Mouse (Mus musculus) MEL (cell line): ENCODE measurements at regions not wholly inside any gene's neighbourhood (a gene's known extent, or its start where the extent isn't known, plus 50 kb on each side); places are given as distances from the start of the nearest gene placed in this dataset.

Experiments used
- DNase-seq: peaks from one replicate; pipeline ENCODE4 v3.0.0; 2011; ENCODE audit warnings: low read depth, low spot score
- H3K27ac ChIP-seq: 2 replicates; pipeline ENCODE4 v1.5.1; 2012; ENCODE audit warnings: low read depth, mild to moderate bottlenecking, control low read depth, low read length, moderate library complexity; ENCODE audit not compliant: control insufficient read depth
- H3K27me3 ChIP-seq, 2 experiments: fragments of 150-350 bp in 1 of 2; sonication (generic) in 1 of 2; 2 replicates each; pipeline ENCODE4 v1.6.1; 2012; ENCODE audit warnings: low read length in 2 of 2, mild to moderate bottlenecking in 2 of 2, improper control_type of control experiment in 1 of 2, moderate library complexity in 1 of 2; ENCODE audit not compliant: insufficient read depth in 2 of 2, control insufficient read depth in 1 of 2
- H3K36me3 ChIP-seq, 2 experiments: 2 replicates each; pipeline ENCODE4 v1.6.1; 2012 to 2014; ENCODE audit warnings: low read length in 2 of 2, improper control_type of control experiment in 1 of 2, inconsistent platforms in 1 of 2, mild to moderate bottlenecking in 1 of 2; ENCODE audit not compliant: insufficient read depth in 2 of 2, control insufficient read depth in 1 of 2
- H3K4me1 ChIP-seq, 2 experiments: fragments of 150-350 bp in 1 of 2; sonication (generic) in 1 of 2; 2 replicates each; pipeline ENCODE4 v1.6.1; 2012; ENCODE audit warnings: low read length in 2 of 2, improper control_type of control experiment in 1 of 2, mild to moderate bottlenecking in 1 of 2; ENCODE audit not compliant: insufficient read depth in 2 of 2, control insufficient read depth in 1 of 2
- H3K4me3 ChIP-seq, 2 experiments: fragments of 150-350 bp in 1 of 2; sonication (generic) in 1 of 2; 2 replicates each; pipeline ENCODE4 v1.5.1; 2012; ENCODE audit warnings: low read depth in 2 of 2, low read length in 2 of 2, mild to moderate bottlenecking in 2 of 2, moderate library complexity in 2 of 2, control low read depth in 1 of 2, improper control_type of control experiment in 1 of 2; ENCODE audit not compliant: control insufficient read depth in 1 of 2, insufficient read depth in 1 of 2
- H3K79me2 ChIP-seq: 2 replicates; pipeline ENCODE4 v1.6.1; 2012; ENCODE audit warnings: mild to moderate bottlenecking, low read length, moderate library complexity; ENCODE audit not compliant: control insufficient read depth, poor library complexity, insufficient read depth
- H3K9ac ChIP-seq: 2 replicates; pipeline ENCODE4 v1.6.1; 2012; ENCODE audit warnings: low read depth, mild to moderate bottlenecking, control low read depth, low read length, moderate library complexity; ENCODE audit not compliant: control insufficient read depth, poor library complexity, severe bottlenecking
- H3K9me3 ChIP-seq: fragments of 150-350 bp; sonication (generic); replicated peaks from 2 replicates; pipeline ENCODE4 v1.6.1; 2012; ENCODE audit warnings: mild to moderate bottlenecking, low read length, improper control_type of control experiment, moderate library complexity; ENCODE audit not compliant: insufficient read depth
- CHD1 ChIP-seq: IDR thresholded peaks from 2 replicates; pipeline ENCODE4 v1.6.1; 2012; ENCODE audit warnings: low read depth, mild to moderate bottlenecking, inconsistent platforms, low read length, improper control_type of control experiment
- CHD2 ChIP-seq: IDR thresholded peaks from 2 replicates; pipeline ENCODE4 v1.6.1; 2011; ENCODE audit warnings: low read length, improper control_type of control experiment
- CTCF ChIP-seq, 3 experiments: IDR thresholded peaks in 2 of 3; conservative IDR thresholded peaks in 1 of 3; 2 replicates each; pipeline ENCODE4 v1.5.1; 2011 to 2012; ENCODE audit warnings: low read length in 3 of 3, low read depth in 2 of 3, mild to moderate bottlenecking in 2 of 3, improper control_type of control experiment in 1 of 3, inconsistent platforms in 1 of 3, mixed read lengths in 1 of 3, moderate library complexity in 1 of 3; ENCODE audit not compliant: control insufficient read depth in 1 of 3, insufficient read depth in 1 of 3, poor library complexity in 1 of 3, severe bottlenecking in 1 of 3
- E2F4 ChIP-seq: IDR thresholded peaks from 2 replicates; pipeline ENCODE4 v1.6.1; 2011; ENCODE audit warnings: low read depth, low read length, improper control_type of control experiment, borderline replicate concordance
- GABPA ChIP-seq: IDR thresholded peaks from 2 replicates; pipeline ENCODE4 v1.6.1; 2012; ENCODE audit warnings: low read depth, mild to moderate bottlenecking, inconsistent platforms, low read length, improper control_type of control experiment, moderate library complexity
- HCFC1 ChIP-seq: IDR thresholded peaks from 2 replicates; pipeline ENCODE4 v1.6.1; 2012; ENCODE audit warnings: low read depth, mild to moderate bottlenecking, inconsistent platforms, low read length, improper control_type of control experiment, moderate library complexity
- KAT2A ChIP-seq: conservative IDR thresholded peaks from 2 replicates; pipeline ENCODE4 v1.6.1; 2012; ENCODE audit warnings: low read depth, low read length, improper control_type of control experiment, inconsistent platforms
- MEF2A ChIP-seq: IDR thresholded peaks from 2 replicates; pipeline ENCODE4 v1.6.1; 2014; ENCODE audit warnings: low read depth, mild to moderate bottlenecking, inconsistent platforms, low read length, improper control_type of control experiment; ENCODE audit not compliant: poor library complexity, insufficient replicate concordance, severe bottlenecking; ENCODE audit errors: extremely low read depth
- MXI1 ChIP-seq: IDR thresholded peaks from 2 replicates; pipeline ENCODE4 v1.6.1; 2011; ENCODE audit warnings: mild to moderate bottlenecking, low read depth, low read length, improper control_type of control experiment
- POLR2A ChIP-seq, 2 experiments: IDR thresholded peaks; 2 replicates each; pipeline ENCODE4 v1.6.1; 2011 to 2012; ENCODE audit warnings: low read length in 2 of 2, mild to moderate bottlenecking in 2 of 2, control low read depth in 1 of 2, improper control_type of control experiment in 1 of 2, low read depth in 1 of 2, moderate library complexity in 1 of 2; ENCODE audit not compliant: control insufficient read depth in 1 of 2, insufficient read depth in 1 of 2, poor library complexity in 1 of 2
- RAD21 ChIP-seq: IDR thresholded peaks from 2 replicates; pipeline ENCODE4 v1.6.1; 2011; ENCODE audit warnings: mild to moderate bottlenecking, low read depth, low read length, improper control_type of control experiment
- TAL1 ChIP-seq: IDR thresholded peaks from 2 replicates; pipeline ENCODE4 v1.6.1; 2012; ENCODE audit warnings: mild to moderate bottlenecking, inconsistent platforms, low read length, moderate library complexity, mixed read lengths
- TBP ChIP-seq: IDR thresholded peaks from 2 replicates; pipeline ENCODE4 v1.8.0; 2011; ENCODE audit warnings: low read depth, low read length, improper control_type of control experiment
- UBTF ChIP-seq: IDR thresholded peaks from 2 replicates; pipeline ENCODE4 v1.6.1; 2012; ENCODE audit warnings: low read depth, mild to moderate bottlenecking, inconsistent platforms, low read length, improper control_type of control experiment, moderate library complexity, borderline replicate concordance; ENCODE audit not compliant: insufficient read depth
- USF2 ChIP-seq, 2 experiments: IDR thresholded peaks; 2 replicates each; pipeline ENCODE4 v1.6.1; 2011 to 2012; ENCODE audit warnings: improper control_type of control experiment in 2 of 2, low read length in 2 of 2, borderline replicate concordance in 1 of 2, inconsistent platforms in 1 of 2, low read depth in 1 of 2, mild to moderate bottlenecking in 1 of 2; ENCODE audit not compliant: insufficient read depth in 1 of 2
- ZKSCAN1 ChIP-seq: IDR thresholded peaks from 2 replicates; pipeline ENCODE4 v1.6.1; 2012; ENCODE audit warnings: low read depth, mild to moderate bottlenecking, inconsistent platforms, low read length, improper control_type of control experiment, moderate library complexity

DNA sequence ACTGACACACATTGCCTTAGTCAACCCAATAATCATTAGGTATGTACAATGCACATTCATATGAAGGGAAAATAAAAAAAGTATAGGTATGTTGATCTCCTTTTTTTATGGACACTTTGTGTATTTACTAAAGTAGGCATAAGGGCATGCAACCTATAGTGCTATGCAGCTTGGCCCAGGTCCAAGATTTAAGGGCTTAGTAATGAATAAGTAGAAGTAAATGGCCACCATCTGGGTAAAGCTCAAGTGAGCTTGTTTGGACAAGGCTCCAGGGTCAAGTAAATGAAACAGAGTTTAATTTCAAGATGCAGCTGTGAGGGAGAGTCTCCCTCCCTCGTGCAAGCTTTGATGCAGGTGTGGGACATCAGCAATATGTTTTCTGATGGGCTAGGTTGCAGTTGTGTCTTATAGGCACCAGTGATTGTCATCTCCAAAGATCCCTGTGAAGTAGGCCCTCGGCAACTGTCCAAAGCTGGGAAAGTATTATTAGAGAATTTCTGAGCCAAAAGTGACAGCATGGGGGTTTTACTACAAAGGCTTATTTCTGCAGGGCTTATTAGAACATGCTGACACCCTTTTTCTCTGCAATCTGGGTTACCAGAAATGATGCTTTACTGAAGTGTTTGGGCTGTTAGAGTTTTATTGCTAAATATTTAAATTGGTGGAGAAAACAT, 1030.5 kb upstream of the Cdh8 start:
- H3K36me3 ChIP-seq = no peaks in the 10 kb centered on the region
- TF ChIP-seq RAD21 (no peak), UBTF (no peak), CHD2 (no peak), GABPA (no peak), HCFC1 (no peak), CHD1 (no peak), KAT2A (no peak), CTCF (IDR thresholded peaks at IDR 0.05 in 2 of 3, conservative IDR thresholded peaks at IDR 0.05 in 1 of 3; ENCODE audit: control insufficient read depth in 1 of 3, insufficient read depth in 1 of 3, low read depth in 2 of 3, low read length in 3 of 3, poor library complexity in 1 of 3, severe bottlenecking in 1 of 3) (no peak), MEF2A (no peak), POLR2A (IDR thresholded peaks at IDR 0.05; ENCODE audit: control insufficient read depth in 1 of 2, insufficient read depth in 1 of 2, low read depth in 1 of 2, low read length in 2 of 2, poor library complexity in 1 of 2) (no peak), ZKSCAN1 (no peak), MXI1 (no peak), TBP (no peak), E2F4 (no peak), USF2 (IDR thresholded peaks at IDR 0.05; ENCODE audit: borderline replicate concordance in 1 of 2, insufficient read depth in 1 of 2, low read depth in 1 of 2, low read length in 2 of 2) (no peak), TAL1 (no peak)

More for the DNA sequence above, 1030.5 kb upstream of the Cdh8 start:
- Histone ChIP-seq H3K27me3 (no peaks in the 10 kb centered on the region), H3K9me3 (no peaks in the 10 kb centered on the region), H3K79me2 (no peaks in the 10 kb centered on the region), H3K4me1 (no peaks in the 10 kb centered on the region), H3K9ac (no peak overlapping the region), H3K4me3 (no peak overlapping the region), H3K27ac (no peak overlapping the region)
- DNase-seq = no peak
